Mouse (Mus musculus) cerebellum, postnatal 4 days (tissue): ENCODE results near the gene Tysnd1.

Source experiments
- DNase-seq, 2 experiments: peaks; one replicate each; pipeline ENCODE4 v3.0.0; 2022; ENCODE audit warnings: low spot score in 2 of 2, mixed read lengths in 1 of 2

The Tysnd1 gene

DNA sequence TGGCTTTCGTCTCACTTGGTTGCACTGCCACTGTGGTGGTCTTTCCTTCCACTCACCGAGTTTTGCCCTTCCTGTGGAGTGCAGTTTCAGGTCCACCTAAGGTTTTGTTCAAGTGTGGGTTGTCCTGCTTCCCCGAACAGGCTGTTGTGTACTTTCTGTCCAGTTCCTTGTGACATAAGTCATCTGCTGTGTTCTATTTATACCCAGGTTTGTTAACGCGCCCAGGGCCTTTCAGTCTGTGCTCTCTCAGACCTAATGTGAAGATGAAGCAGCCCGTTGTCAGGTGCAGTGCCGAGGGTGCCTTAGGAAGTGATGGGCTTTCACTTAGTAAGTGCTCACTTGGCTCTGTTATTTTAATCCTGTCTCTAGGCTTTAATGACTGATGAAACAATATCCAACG, 5.9 kb upstream of the Tysnd1 start:
- DNase-seq: no peak

DNA sequence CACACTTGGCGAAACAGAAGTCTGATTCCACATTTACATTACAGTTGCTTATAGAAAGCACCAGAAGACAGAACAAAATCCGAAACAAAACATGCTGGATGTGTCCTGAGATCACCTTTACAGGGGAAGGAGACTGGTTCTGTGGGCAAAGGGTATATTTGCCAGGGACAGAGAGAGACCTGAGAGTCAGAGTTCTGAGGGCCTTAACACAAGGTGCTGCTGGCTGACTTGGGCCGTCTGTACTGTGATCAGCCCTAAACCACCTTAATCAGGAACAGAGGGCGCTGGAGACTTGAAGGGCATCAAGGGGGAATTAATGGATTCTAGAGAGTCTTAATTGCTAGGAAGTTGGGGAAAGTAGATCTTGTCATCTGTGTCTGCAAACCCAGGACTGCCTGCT, 1.8 kb upstream of the Tysnd1 start:
- no peak for DNase-seq

DNA sequence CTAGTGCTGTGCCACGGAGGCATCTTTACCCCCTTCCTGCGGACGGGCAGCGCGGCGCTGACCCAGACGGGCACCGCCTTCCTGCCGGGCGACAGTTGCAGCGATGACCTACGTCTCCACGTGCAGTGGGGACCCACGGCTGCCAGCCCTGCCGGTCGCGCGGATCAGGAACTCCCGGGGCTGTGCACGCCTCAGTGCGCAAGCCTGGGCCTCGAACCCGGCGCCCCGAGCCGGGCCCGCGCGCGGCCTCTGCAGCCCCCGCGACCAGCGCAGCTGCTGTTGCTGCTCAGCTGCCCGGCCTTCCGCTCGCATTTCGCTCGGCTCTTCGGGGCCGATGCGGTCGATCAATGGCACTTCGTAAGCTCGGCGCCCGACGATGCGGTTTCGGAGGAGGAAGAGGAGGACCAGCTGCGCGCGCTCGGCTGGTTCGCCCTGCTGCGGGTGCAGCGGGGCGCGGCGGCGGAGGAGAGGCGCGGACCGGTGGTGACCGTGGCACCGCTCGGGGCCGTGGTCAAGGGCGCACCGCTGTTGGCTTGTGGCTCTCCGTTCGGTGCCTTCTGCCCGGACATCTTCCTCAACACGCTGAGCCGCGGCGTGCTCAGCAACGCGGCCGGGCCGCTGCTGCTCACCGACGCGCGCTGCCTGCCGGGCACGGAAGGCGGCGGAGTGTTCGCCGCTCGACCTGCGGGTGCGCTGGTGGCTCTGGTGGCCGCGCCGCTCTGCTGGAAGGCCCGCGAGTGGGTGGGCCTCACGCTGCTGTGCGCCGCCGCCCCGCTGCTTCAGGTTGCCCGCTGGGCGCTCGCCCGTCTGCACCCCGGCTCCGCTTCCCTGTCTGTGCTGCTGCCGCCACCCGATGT, 617 bp downstream of the Tysnd1 start:
- DNase-seq: no peak

DNA sequence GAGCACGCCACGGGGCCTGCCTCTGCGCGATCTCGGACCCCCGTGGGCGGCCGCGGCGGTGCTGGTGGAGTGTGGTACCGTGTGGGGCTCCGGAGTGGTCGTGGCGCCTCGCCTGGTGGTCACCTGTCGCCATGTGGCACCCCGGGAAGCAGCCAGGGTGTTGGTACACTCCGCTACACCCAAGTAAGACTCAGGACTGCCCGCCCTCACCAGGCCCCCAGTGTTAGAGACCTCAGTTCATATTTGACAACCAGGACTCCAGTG, 1.2 kb downstream of the Tysnd1 start:
- DNase-seq: peak in 1 of 2 experiments; percentile 11

DNA sequence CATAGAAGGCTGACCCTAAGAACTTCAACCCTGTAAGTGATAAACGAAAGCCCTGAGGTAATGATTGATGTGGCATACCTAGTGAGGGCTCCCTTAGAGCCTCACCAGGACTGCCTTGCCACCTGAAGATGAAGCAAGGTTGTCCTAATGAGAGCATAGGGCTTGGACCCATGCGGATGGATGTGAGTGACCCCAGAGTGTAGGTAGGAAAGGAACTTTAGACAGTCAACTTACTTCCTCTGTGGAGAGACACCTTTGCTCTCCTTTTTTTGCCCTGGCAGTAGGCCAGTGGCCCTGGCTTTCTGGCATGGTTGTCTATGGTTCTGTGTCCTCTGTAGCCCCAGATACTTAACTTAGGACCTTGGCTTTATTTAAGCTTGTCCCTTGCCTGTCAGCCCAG, 1.7 kb downstream of the Tysnd1 start:
- DNase-seq: no peak

DNA sequence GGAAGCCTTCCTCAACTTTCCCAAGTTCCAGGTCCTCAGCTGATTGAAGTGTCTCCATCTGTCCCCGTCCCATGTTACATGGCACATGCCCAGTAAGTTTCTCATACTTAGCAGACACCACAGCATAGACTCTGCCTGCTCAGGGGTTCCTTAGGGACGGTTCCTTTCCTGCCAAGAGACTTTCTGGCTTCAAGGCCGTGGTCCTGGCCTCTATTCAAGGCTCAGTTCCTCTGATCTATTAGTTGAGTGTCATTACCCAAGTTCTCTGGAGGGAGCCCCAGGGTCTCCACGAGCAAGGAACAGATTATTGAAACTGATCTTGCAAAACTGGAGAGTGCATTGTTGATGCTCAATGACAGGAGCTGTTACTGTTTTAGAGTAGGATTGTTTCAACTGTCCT, 9.3 kb downstream of the Tysnd1 start:
- DNase-seq: no peak

DNA sequence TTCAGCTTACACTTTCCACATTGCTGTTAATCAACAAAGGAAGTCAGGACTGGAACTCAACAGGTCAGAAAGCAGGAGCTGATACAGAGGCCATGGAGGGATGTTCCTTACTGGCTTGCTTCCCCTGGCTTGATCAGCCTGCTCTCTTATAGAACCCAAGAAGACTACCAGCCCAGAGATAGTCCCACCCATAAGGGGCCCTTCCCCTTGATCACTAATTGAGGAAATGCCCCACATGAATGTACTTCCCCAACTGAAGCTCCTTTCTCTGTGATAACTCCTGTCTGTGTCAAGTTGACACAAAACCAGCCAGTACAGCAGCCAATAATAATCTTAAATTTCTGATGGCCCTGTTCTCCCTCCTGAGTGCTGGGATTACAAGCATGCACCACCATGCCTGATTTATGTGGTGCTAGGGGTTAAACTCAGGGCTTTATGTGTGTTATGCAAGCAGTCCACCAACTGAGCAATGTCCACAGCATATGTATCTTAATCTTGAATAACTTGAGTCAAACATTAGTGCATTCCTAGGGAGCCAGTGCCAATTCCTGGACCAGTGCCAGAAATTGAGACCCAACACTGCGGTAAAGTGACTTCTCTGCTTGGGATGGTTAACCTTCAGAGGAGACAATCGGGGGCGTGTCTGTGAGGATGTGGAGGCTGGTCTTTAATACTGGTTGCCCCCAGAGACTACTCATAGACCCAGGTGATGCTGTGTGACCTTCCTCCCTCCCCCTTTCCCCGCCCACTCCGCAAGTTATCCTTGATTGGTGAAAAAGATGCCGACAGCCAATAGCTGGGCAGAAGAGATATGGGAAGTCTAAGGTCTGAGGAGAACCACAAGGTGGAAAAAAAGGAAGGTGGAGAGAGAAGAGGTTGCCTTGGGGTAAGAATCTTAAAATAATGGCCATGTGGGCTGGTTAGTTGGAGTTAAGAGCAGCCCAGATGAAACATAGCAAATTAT, 11.4 kb downstream of the Tysnd1 start:
- DNase-seq: no peak

DNA sequence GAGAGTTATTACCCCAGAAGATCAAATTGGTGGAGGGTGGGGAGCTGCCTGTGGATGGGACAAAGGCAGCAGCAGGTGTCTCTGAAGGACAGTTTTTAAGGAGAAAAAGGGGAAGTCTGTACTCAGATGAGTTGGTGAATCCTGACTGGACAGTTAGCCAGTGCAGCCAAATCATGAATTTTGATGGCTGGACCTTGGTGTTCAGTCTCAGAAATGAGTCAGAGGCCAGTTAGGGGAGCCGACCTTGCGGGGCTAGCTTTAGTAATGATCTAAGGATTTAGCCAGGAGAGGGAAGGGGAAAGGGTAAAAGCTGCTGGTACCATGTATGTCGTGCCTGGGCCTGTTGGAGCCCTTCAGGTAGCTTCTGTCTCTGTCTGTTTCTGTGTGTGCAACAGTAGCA, 18.3 kb downstream of the Tysnd1 start:
- DNase-seq: no peak

DNA sequence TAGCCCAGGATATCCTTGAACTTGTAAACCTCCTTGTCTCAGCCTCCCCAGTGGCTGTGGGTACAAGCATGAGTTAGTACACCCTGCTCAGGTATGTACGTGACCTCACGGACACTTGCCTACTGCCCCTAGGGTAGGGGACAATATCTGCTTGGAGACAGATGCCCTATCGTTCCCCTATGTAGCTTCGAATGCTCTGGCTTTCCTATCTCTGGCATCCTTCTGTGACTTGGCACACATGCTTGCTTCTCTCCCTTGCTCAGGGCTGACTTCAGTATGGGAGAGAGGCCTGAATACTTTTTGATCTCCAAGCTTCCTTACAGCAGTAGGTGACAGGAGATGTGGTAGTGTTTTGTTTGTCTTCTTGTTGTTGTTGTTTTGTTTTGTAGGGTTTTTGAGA, 18.8 kb downstream of the Tysnd1 start:
- DNase-seq: no peak

DNA sequence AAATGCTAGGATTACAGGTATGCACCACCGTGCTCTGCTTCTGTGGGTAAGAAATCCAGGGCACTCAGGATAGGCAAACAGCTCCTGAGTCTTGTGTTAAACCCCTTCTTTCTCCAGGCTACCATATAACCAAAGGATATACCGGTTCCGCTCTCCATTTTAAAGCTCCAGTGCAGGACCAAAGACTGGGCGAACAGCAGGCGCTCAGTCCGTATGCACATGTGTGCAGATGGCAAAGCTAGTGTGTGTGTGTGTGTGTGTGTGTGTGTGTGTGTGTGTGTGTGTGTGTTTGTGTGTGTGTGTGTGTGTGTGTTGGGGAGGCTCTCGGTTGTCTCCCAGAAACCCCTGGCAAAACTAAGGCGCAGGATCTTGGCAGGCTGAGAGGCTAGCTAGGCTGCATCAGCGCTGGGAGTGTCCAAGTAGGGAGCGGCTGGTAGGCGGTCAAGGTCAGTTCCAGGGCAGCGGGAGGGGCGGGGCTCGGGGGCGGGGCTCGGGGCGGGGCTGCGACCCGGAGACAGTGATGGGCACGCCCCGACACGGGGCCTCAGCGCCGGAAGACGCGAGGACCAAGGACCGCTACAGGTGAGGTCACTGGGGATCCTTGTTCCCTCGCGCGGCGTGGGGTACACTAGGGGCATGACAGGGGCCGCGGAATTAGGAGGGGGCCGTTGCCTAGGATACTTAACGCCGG, 19.6 kb downstream of the Tysnd1 start, which contains the start of gene Aifm2:
Gene Aifm2 (plus strand): TSS at position 493 of the 691 bp plus-strand sequence.
- no peak for DNase-seq

DNA sequence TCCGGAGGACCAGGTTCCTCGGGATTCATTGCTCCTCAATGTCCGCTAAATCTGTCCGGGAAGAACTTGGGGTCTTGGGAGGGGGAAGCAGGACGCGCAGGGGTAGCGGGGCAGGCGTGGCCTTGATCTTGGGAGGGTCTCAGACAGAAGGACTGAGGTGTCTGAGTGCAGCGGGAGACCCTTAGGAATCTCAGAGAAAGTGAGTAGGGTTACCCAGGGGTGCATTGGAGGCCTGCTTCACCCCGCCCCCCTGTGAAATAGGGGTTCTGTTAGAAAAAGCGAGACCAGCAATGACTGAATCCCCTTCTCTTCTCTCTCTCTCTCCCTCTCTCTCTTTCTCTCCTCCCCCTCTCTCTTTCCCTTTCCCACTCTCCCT, 20.1 kb downstream of the Tysnd1 start:
- no peak for DNase-seq

DNA sequence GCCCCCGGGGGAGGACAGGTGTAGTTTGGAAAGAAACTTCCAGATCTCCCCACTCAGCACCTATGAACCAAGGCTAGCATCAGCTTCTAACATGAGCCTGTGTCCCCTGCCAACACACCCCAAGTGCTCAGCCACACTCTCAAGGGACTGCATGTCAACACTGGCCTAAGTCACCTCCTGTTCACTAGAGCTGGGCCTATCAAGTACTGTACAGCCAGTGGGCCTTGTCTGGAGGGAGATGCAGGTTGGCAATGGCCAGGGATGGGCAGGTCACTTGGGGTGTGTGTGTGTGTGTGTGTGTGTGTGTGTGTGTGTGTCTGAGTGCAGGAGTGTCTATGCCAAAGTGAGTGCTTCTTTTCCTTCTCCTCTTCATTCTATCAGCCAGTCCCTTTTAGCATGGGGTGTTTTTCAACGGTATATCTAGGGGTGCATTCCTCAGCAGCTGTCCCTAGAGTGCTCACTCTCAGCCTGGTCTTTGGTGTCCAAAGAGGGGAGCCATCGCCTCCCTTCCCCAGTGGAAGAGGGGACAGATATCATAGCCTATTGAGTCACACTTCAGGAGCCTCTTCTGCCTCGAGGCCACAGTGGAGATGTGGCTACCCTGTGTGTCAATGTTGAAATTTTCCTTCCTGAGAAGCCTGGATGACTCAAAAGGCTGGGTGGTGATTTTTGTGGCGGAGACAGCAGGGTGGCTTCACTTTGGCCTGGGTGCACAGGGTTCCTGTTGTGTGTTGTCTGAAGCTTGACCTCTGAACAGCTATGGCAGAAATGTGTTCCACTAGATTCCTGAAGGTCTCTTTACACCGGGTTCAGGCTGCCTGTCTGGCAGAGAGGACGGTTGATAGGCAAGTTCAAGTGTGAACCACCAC, 20.9 kb downstream of the Tysnd1 start:
- DNase-seq: no peak

DNA sequence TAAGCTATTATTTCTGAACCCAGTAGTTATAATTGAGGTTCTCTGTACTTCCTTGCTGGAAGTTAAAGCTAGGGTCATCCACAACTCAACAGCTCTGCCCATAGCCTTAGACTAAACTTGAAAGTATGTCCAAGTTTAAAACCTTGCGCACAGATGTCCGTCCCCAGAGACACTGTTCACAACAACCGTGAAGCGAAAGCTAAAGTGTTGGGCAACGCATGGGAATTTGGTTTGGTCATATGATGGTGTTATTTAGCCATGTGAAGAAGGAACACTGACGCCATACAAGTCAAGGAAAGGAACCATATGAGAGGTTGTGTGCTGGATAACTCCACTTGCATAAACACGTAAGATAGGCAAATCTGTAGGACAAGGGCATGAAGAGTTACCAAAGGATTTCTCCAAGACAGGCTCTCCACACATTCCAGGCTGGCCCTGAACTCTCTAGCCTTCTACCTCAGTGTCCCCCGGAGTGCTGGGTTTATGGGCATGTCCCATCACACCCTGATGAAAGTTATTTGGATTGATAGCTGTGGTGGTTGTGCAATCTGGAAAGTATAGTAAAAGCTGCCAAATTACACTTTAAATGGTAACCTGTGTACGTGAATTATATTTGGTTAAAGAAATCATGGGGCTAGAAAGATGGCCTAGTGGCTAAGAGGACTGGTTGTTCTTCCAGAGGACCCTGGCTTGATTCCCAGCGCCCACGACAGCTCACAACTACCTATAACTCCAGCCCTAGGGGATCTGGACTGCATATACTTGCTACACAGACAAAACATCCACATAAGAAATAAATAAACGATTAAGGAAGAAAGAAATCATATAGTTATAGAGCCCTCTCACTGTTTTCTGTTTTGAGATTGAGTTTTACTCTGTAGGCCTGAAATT, 22.3 kb downstream of the Tysnd1 start:
- DNase-seq: no peak

DNA sequence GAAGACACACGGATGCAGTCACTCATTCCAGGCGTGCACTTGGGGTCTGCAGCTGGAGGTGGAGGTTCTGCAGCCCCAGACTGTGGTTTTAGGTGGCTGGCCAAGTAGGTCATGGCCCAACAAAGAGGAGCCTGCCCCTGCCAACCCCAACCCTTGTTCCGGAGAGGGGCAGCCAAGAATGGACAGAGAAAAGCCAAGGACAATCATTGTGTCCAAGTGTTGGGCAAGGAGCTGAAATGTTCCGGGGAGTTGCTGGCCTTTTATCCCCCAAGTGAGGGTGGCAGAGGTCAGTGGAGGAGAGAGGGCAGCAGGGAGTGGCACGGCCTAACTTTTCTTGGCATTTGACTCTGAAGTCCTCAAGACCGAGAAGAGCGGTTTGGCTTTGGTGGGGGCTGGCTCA, 25.0 kb downstream of the Tysnd1 start:
- no peak for DNase-seq

DNA sequence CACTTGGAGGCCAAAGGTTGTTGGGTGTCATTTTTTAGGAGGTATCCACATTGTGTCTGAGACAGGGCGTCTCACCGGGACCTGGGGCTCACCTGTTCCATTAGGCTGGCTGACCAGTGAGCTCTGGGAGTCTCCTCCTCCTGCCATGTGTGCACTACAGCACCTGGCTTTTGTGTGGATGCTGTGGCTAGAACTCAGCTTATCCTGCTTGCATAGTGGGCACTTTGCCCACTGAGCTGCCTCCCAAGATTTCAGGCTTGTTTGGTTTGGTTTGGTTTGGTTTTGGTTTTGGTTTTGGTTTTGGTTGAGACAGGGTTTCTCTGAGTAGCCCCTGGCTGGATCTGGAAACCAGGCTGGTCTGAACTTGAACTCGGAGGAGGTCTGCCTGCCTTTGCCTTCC, 26.9 kb downstream of the Tysnd1 start:
- no peak for DNase-seq

DNA sequence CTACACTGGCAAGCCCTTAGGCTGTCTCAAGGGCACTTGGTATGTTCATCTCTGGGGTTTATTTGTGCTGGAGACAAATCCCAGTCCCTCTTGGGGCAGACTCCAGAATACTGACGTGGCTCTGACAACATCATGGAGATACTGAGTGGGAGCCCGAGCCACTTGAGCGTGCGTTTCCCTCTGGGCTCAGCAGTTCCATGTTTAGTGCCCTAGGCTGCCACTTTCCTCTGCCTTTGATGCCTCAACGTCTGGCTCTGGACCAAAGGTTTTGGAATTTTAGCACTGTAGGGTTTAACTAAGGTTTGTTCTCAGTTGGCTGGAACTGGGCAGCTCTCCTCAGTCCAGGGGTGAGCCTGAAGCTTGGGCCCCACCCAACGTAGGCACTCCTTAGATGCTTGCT, 28.0 kb downstream of the Tysnd1 start:
- DNase-seq: no peak

DNA sequence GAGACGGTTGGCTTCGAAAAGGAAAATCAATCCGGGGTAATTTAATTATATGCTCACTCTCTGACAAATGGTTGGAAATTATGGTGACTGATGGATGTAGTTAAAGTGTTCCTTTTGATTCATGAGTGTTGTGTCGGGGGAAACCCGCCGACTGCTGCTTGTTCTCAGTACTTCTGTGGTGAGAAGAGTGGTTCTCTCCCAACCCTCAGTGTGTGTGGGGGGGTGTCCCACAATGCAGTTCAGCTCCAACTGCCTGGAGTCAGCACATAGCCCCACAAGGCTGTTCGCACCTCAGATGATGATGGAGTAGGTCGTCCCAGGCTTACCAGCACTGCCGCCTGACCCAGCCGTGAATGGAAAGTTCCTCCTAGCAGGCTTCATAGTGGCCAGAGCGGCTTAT, 33.9 kb downstream of the Tysnd1 start:
- DNase-seq: no peak

DNA sequence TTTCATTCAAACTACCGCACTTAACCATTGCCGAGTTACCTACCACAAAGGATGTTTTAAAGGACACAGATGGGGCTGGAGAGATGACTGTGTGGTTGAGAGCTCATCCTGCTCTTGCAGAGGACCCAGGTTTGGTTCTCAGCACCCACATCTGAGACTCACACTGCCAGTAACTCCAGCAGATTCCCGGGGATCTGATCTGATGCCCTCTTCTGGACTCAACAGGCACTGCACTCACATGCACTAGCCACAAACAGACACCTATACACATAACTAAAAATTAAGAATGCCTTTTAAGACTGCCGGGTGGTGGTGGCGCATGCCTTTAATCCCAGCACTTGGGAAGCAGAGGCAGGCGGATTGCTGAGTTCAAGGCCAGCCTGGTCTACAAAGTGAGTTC, 34.9 kb downstream of the Tysnd1 start:
- DNase-seq: no peak

DNA sequence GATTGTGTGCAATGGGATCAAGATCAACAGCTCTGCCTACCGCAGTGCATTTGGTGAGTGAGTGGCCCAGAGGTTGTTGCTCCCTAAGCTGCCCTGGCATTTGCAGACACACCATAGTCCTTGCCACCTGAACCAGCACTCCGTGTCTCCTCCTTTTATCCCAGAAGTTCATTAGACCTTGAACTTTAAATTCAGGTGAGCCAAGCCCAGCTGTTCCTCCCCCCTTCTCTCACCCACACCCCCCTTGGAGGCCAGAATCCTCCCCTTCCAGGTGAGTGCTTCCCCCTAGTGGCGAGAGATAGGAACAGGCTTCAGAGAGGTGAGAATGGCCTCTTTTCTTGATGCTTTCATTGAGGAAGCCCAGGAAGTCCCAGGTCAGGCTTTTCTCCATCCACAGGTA, 39.1 kb downstream of the Tysnd1 start:
- DNase-seq: no peak

DNA sequence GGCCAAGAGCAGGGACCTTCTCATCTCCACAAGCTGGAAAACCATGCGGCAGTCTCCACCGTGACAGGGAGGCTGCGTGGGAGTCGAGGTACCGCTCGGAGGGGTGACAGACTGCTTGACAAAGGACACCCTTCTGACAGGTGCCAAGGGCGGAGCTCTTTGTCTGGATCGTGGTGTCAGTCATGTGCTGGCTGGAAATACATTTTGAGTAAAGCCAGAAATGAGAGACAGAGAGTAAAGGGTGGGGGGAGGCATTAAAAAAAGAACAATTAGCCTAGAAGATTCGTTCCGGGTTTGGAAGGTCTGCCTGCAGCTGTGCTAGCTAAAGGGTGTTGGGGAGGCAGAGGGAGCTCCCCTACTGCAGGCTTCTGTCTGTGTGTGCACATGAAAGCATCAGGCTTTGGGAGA, 41.4 kb downstream of the Tysnd1 start:
- DNase-seq: no peak
